Mouse (Mus musculus): ENCODE data around the gene Ece1. TPM values are rescaled to one million over a fixed set of nuclear protein-coding genes. Genes with fewer than 3 reads are reported as not detected.
A peak's percentile ranks its signal among the peaks of the same experiment; 100 is the strongest.
"Not testable (repeated sequence)": the region's sequence is repeated elsewhere in the genome, so short reads cannot be mapped to it uniquely, and the experiment has no call there.

Ece1 gene
- polyA plus RNA-seq, 1 experiment from 2014 or later: 36.7 TPM

DNA sequence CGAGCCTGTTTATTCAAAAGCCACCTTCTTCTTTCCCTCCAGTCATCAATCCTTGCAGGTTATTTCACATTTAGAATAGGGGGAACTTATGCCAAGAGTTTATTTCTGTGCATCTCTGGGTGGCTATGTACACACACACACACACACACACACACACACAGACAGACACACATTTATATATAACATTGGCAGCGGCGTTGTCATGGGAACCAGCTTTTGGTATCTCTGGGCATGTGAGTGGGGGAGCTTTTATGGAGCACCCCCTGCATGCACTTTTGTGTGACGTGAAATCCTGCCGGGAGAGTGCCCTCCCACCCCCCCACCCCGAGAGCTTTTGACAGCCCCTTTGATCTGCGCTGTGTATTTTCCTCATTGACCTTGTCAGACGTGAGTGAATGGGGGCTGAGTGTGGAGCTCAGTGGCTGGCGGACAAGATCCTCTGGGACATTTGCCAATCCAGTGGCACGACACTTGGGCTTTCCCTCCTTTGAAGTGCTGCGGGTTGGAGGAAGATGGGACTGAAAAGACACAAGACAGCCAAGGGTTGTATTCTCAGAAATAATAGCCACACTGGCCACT, 117.1 kb downstream of the Ece1 start:
- H3K27ac ChIP-seq; H3K4me3 ChIP-seq; H3K4me2 ChIP-seq (replicated peaks); H3K27me3 ChIP-seq; ATAC-seq (ENCODE audit: insufficient number of reproducible peaks, insufficient read depth, low FRiP score, low TSS enrichment); H3K4me1 ChIP-seq; H3K9ac ChIP-seq; H3K9me3 ChIP-seq; H3K36me3 ChIP-seq: not testable (repeated sequence)
- no CpG with 5 or more reads among the region's 11 CpGs for WGBS

DNA sequence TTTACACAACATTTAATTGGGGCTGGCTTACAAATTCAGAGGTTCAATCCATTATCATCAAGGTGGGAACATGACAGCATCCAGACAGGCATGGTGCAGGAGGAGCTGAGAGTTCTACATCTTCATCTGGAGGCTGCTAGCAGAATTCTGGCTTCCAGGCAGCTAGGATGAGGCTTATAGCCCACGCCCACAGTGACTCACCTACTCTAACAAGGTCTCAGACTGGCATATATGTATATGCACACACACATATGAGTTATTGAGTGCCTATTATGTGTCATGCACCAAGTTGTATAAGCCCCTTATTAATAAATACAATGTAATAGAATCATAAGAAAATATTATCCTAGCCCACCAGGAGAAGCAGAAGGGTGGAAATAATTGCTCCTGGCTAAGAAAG, 120.8 kb downstream of the Ece1 start:
- no peaks in the 10 kb centered on the region for H3K36me3 ChIP-seq
- H3K4me1 ChIP-seq: no peaks in the 10 kb centered on the region
- ATAC-seq (ENCODE audit: insufficient number of reproducible peaks, insufficient read depth, low FRiP score, low TSS enrichment): no peak
- H3K9ac ChIP-seq: no peak overlapping the region
- H3K27ac ChIP-seq: no peak overlapping the region
- H3K4me3 ChIP-seq: no peak overlapping the region
- WGBS: 77% methylated on average over 1 of the region's 1 CpGs
- H3K27me3 ChIP-seq: no peaks in the 10 kb centered on the region
- H3K9me3 ChIP-seq: no peaks in the 10 kb centered on the region
- H3K4me2 ChIP-seq (replicated peaks): no peak overlapping the region

GRCm38 (mm10) chr4:137984212-137984611, 122.2 kb downstream of the Ece1 start:
- Histone ChIP-seq H3K4me1 (no peaks in the 10 kb centered on the region), H3K9ac (no peak overlapping the region), H3K27ac (no peak overlapping the region), H3K4me2 (replicated peaks) (no peak overlapping the region), H3K9me3 (no peaks in the 10 kb centered on the region), H3K27me3 (no peaks in the 10 kb centered on the region), H3K4me3 (no peak overlapping the region), H3K36me3 (no peaks in the 10 kb centered on the region)
- no peak for ATAC-seq (ENCODE audit: insufficient number of reproducible peaks, insufficient read depth, low FRiP score, low TSS enrichment)
- WGBS: 24% methylated on average over 10 of the region's 10 CpGs

DNA sequence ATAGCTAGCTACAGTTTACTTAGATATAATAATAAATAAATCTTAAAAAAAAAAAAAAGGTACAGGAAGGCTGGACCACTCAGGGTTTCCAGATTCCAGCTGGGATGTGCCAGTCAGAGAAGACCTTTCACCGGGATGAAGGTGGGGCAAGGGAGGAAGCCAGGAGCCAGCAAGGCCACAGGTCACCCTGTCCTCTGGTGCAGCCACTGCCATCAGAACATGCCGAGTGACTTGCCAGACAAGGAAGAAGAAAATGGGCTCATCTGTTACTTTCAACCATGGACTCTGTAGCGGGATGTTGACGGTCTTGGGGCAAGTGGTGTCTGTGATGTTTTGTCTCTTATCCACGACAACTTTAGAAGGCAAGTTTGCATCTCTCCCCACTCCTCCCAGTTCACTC, 122.7 kb downstream of the Ece1 start:
- WGBS: 67% methylated on average over 5 of the region's 5 CpGs
- Histone ChIP-seq H3K9ac (no peak overlapping the region), H3K4me2 (replicated peaks) (no peak overlapping the region), H3K9me3 (no peaks in the 10 kb centered on the region), H3K27me3 (no peaks in the 10 kb centered on the region), H3K36me3 (no peaks in the 10 kb centered on the region), H3K4me3 (no peak overlapping the region), H3K4me1 (no peaks in the 10 kb centered on the region), H3K27ac (no peak overlapping the region)
- ATAC-seq (ENCODE audit: insufficient number of reproducible peaks, insufficient read depth, low FRiP score, low TSS enrichment): no peak

GRCm38 (mm10) chr4:137989426-137989825, 127.4 kb downstream of the Ece1 start:
- WGBS: 73% methylated on average over 5 of the region's 5 CpGs
- H3K27ac ChIP-seq: no peak overlapping the region
- no peaks in the 10 kb centered on the region for H3K9me3 ChIP-seq
- H3K4me2 ChIP-seq (replicated peaks): no peak overlapping the region
- ATAC-seq (ENCODE audit: insufficient number of reproducible peaks, insufficient read depth, low FRiP score, low TSS enrichment): no peak
- H3K36me3 ChIP-seq: no peaks in the 10 kb centered on the region
- H3K9ac ChIP-seq: no peak overlapping the region
- peaks cover 11% of the 10 kb centered on the region; the same call in 1 of the 2 replicates for H3K27me3 ChIP-seq
- H3K4me3 ChIP-seq: no peak overlapping the region
- 0 out of 2 replicates have a peak, but pooled peaks cover 4% of the 10 kb centered on the region for H3K4me1 ChIP-seq

DNA sequence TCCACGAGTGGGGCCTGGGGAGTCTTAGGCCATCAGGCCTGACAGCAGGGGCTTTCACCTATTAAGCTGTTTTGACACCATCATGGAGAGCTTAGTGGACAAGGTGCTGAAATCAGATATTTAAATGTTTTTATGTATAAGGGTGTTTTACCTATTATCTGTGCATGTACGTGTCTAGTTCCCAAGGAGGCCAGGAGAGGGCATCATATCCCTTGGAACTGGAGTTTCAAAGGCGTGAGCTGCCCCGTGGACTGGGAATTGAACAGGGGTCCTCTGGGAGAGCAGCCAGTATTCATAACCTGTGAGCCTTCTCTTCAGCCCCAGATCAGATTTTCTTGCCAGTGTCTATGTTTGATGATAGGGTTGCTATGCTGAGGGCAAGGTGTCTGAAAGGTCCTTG, 128.4 kb downstream of the Ece1 start:
- Histone ChIP-seq H3K4me3 (no peak overlapping the region), H3K36me3 (no peaks in the 10 kb centered on the region), H3K27ac (no peak overlapping the region), H3K4me2 (replicated peaks) (no peak overlapping the region), H3K4me1 (peaks cover 12% of the 10 kb centered on the region), H3K27me3 (peaks cover 11% of the 10 kb centered on the region; the same call in 1 of the 2 replicates), H3K9me3 (no peaks in the 10 kb centered on the region), H3K9ac (no peak overlapping the region)
- WGBS: 76% methylated on average over 4 of the region's 4 CpGs
- no peak for ATAC-seq (ENCODE audit: insufficient number of reproducible peaks, insufficient read depth, low FRiP score, low TSS enrichment)

- H3K27me3 ChIP-seq: peaks cover 11% of the 10 kb centered on the region; the same call in 1 of the 2 replicates
- H3K36me3 ChIP-seq: peaks cover 5% of the 10 kb centered on the region
- no peak overlapping the region for H3K4me3 ChIP-seq
- H3K4me2 ChIP-seq (replicated peaks): no peak overlapping the region
- WGBS: 60% methylated on average over 7 of the region's 7 CpGs
- no peaks in the 10 kb centered on the region for H3K9me3 ChIP-seq
- H3K4me1 ChIP-seq: peaks cover 21% of the 10 kb centered on the region
- H3K9ac ChIP-seq: no peak overlapping the region
- no peak for ATAC-seq (ENCODE audit: insufficient number of reproducible peaks, insufficient read depth, low FRiP score, low TSS enrichment)
- H3K27ac ChIP-seq: no peak overlapping the region
Measured at GRCm38 (mm10) chr4:137991240-137991639, 129.2 kb downstream of the Ece1 start.

GRCm38 (mm10) chr4:137992890-137993289, 130.9 kb downstream of the Ece1 start, which contains the start of gene Eif4g3:
TSS of gene Eif4g3 (plus strand) at chr4:137993022.
- Histone ChIP-seq H3K4me1 (peaks cover 25% of the 10 kb centered on the region), H3K4me2 (replicated peaks) (peak within 1 kb of the TSS; percentile 83), H3K9me3 (no peaks in the 10 kb centered on the region), H3K36me3 (peaks cover 14% of the 10 kb centered on the region), H3K27ac (peak within 1 kb of the TSS; percentile 96), H3K9ac (peak within 1 kb of the TSS; percentile 99), H3K4me3 (peak within 1 kb of the TSS; percentile 98), H3K27me3 (peaks cover 11% of the 10 kb centered on the region; the same call in 1 of the 2 replicates)
- 3% methylated on average over 39 of the region's 39 CpGs for WGBS
- ATAC-seq (ENCODE audit: insufficient number of reproducible peaks, insufficient read depth, low FRiP score, low TSS enrichment): no peak

DNA sequence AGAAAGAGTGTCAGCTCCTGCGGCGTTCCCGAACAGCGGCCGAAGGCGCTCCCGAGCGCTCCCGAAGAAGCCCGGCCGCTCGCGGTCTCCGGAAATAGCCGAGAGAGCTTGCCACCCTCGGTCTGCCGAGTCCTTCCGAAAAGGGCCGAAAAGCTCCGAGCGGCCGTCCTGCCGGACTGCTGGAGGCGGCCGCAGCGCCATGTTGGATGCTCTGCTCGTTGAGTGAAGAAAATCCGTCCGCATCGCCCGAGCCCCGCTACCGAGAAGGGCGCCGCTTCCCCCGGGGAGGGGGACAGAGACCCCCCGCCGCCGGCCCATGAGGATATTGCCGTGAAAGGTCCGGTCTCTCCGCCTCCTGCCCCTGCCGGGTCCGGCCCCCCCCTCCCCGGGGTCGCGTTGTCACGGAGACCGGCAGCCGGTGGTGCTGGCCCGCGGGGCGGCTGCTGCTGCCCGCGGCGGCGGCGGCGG, 131.3 kb downstream of the Ece1 start:
- peaks cover 25% of the 10 kb centered on the region for H3K4me1 ChIP-seq
- WGBS: under 1% methylated on average over 33 of the region's 59 CpGs
- peak overlapping the region; percentile 98 for H3K4me3 ChIP-seq
- peaks cover 11% of the 10 kb centered on the region; the same call in 1 of the 2 replicates for H3K27me3 ChIP-seq
- H3K4me2 ChIP-seq (replicated peaks): peak overlapping the region; percentile 83
- peak overlapping the region; percentile 96 for H3K27ac ChIP-seq
- H3K36me3 ChIP-seq: peaks cover 19% of the 10 kb centered on the region
- ATAC-seq (ENCODE audit: insufficient number of reproducible peaks, insufficient read depth, low FRiP score, low TSS enrichment): peak; percentile 90; the same call in 1 of the 2 replicates
- H3K9me3 ChIP-seq: no peaks in the 10 kb centered on the region
- H3K9ac ChIP-seq: peak overlapping the region; percentile 99

GRCm38 (mm10) chr4:137993821-137994561, 132.0 kb downstream of the Ece1 start:
- peak overlapping the region; percentile 83 for H3K4me2 ChIP-seq (replicated peaks)
- WGBS: under 1% methylated on average over 54 of the region's 60 CpGs
- H3K9ac ChIP-seq: peak overlapping the region; percentile 99
- peaks cover 25% of the 10 kb centered on the region for H3K4me1 ChIP-seq
- peaks cover 25% of the 10 kb centered on the region for H3K36me3 ChIP-seq
- H3K27me3 ChIP-seq: peaks cover 11% of the 10 kb centered on the region; the same call in 1 of the 2 replicates
- 0 out of 2 replicates have a peak, but pooled peaks cover 3% of the 10 kb centered on the region for H3K9me3 ChIP-seq
- no peak for ATAC-seq (ENCODE audit: insufficient number of reproducible peaks, insufficient read depth, low FRiP score, low TSS enrichment)
- peak overlapping the region; percentile 98 for H3K4me3 ChIP-seq
- H3K27ac ChIP-seq: peak overlapping the region; percentile 96

GRCm38 (mm10) chr4:137994562-137995336, 132.7 kb downstream of the Ece1 start:
- Histone ChIP-seq H3K36me3 (peaks cover 30% of the 10 kb centered on the region), H3K27ac (no peak overlapping the region), H3K4me3 (peak overlapping the region; percentile 98), H3K4me2 (replicated peaks) (peak overlapping the region; percentile 83), H3K27me3 (peaks cover 11% of the 10 kb centered on the region; the same call in 1 of the 2 replicates), H3K9ac (peak overlapping the region; percentile 99), H3K4me1 (peaks cover 25% of the 10 kb centered on the region), H3K9me3 (0 out of 2 replicates have a peak, but pooled peaks cover 3% of the 10 kb centered on the region)
- 44% methylated on average over 12 of the region's 12 CpGs for WGBS
- no peak for ATAC-seq (ENCODE audit: insufficient number of reproducible peaks, insufficient read depth, low FRiP score, low TSS enrichment)
